Mouse (Mus musculus) ES-Bruce4 (cell line): ENCODE measurements around the gene Urm1. TPM values are rescaled to one million over a fixed set of nuclear protein-coding genes. Genes with fewer than 3 reads are reported as not detected.

Experiments
- H3K27ac ChIP-seq: 2 replicates; pipeline ENCODE4 v1.5.1; 2012; ENCODE audit warnings: low read length, inconsistent platforms; ENCODE audit not compliant: insufficient read depth
- H3K27me3 ChIP-seq: 2 replicates; pipeline ENCODE4 v1.6.1; 2012; ENCODE audit warnings: mild to moderate bottlenecking, low read length, inconsistent platforms; ENCODE audit not compliant: control insufficient read depth, poor library complexity, insufficient read depth, severe bottlenecking
- H3K36me3 ChIP-seq: 2 replicates; pipeline ENCODE4 v1.6.1; 2012; ENCODE audit warnings: inconsistent platforms, mild to moderate bottlenecking, low read length, moderate library complexity; ENCODE audit not compliant: control insufficient read depth, poor library complexity, insufficient read depth, severe bottlenecking
- H3K4me1 ChIP-seq: one replicate; pipeline ENCODE4 v1.8.1; 2011; ENCODE audit warnings: low read length; ENCODE audit not compliant: control insufficient read depth, insufficient read depth
- H3K4me3 ChIP-seq: 2 replicates; pipeline ENCODE4 v1.5.1; 2011; ENCODE audit warnings: low read depth, mild to moderate bottlenecking, low read length
- H3K9ac ChIP-seq: 2 replicates; pipeline ENCODE4 v1.6.1; 2012; ENCODE audit warnings: low read depth, mild to moderate bottlenecking, inconsistent platforms; ENCODE audit not compliant: poor library complexity, severe bottlenecking
- H3K9me3 ChIP-seq: replicated peaks from 2 replicates; pipeline ENCODE4 v1.6.1; 2012; ENCODE audit warnings: mild to moderate bottlenecking, low read length, inconsistent platforms; ENCODE audit not compliant: control insufficient read depth, poor library complexity, insufficient read depth, severe bottlenecking
- CTCF ChIP-seq: IDR thresholded peaks from one replicate; pipeline ENCODE4 v1.8.1; 2011; ENCODE audit warnings: low read depth, low read length
- EP300 ChIP-seq: IDR thresholded peaks from 2 replicates; pipeline ENCODE4 v1.6.1; 2011; ENCODE audit warnings: low read depth, low read length; ENCODE audit not compliant: insufficient read depth
- POLR2A ChIP-seq: IDR thresholded peaks from one replicate; pipeline ENCODE4 v1.8.1; 2011; ENCODE audit warnings: low read length; ENCODE audit not compliant: insufficient read depth
- polyA plus RNA-seq: library from polyadenylated mRNA; stranded (reverse); fragments of >200 nt; gene quantifications from 2 replicates; pipeline ENCODE4 v1.2.4, GENCODE M21; 2011; ENCODE audit warnings: low read depth; ENCODE audit not compliant: missing spikeins, insufficient read depth, insufficient read length

The Urm1 gene
- polyA plus RNA-seq, 1 experiment: 32.8 TPM

DNA sequence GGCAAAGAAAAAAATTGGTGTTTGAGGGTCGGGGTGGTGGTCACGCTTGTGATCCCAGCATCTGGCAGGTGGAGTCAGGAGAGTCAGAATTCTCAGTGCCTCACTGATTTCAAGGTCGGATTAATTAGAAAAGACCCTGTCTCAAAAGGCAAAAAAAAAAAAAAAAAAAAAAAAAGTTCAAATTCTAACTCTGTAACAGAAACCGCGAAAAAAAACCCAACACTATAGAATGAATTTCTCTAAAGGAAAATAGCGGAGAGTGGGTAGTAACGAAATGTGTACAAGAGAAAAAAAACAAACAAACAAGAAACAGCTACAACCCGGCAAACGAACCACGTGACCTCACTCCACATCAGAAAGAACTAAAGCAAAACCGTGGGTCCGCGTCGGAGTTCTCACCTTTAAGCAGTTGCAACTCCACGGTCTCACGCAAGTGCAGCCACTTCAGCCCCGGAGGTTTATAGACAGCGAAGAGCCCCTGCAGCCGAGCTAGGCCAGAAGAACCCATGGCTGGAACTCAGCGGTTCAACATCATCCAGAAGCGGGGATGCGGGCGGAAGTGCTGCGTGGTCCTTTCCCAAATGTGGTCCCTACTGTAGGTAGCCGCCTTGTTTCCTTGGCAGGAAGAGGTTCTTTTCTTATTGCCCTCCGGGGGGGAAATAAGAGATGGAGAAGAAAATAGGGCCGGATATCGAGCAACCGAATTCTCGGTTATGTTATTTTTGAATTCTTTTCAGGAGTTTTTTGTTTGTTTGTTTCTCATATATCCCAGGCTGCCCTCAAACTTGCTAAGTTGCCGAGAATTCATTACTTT, 32.6 kb upstream of the Urm1 start, which contains the start of gene Coq4:
TSS of gene Coq4 (plus strand) at position 390 of the 814 bp plus-strand sequence.
- H3K9ac ChIP-seq: peak within 1 kb of the TSS; percentile 56
- no peaks in the 10 kb centered on the region for H3K9me3 ChIP-seq
- peaks cover 6% of the 10 kb centered on the region for H3K4me1 ChIP-seq
- H3K27ac ChIP-seq: peak within 1 kb of the TSS; percentile 8; the same call in 1 of the 2 replicates
- peaks cover 39% of the 10 kb centered on the region for H3K36me3 ChIP-seq
- no peaks in the 10 kb centered on the region for H3K27me3 ChIP-seq
- H3K4me3 ChIP-seq: peak within 1 kb of the TSS; percentile 94
- TF ChIP-seq CTCF: no peak
- 0 out of 2 replicates have a peak, but pooled peaks have one; percentile 41 for TF ChIP-seq EP300
- peak; percentile 76 for TF ChIP-seq POLR2A

DNA sequence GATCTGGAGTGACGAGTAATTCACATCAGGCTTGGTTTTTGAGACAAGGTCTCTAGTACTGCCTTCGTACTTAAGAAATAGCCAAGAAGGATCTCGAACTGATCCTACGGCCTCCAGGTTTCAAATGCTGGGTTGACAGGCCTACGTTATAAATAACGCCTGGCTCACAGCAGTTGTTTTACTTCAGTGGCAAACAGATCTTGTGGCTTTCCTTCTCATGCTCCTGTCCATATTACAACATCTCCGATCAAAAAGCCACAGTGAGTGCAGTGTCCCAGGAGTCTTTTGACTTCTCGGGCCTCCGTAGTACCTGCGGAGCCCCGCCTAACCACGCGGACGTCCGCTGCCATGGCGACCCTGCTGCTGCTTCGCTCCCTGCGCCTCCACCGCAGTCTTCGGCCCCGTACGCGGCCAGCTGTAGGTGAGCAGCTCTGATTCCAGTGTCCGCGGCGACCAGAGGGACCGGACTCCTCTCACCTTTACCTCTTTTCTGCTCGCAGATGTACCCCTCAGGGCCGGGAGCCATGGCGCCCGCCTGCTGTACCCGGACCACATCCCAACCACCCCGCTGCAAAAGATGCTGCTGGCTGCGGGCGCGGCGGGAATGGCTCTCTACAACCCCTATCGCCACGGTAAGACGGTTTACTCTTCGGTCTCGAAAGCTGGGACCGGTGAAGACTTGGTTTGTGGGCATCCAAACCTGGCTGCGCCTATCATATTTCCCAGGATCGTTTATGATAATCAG, 31.8 kb upstream of the Urm1 start, which contains the start of gene Trub2:
TSS of gene Trub2 (minus strand) at position 566 of the 745 bp plus-strand sequence.
- Histone ChIP-seq H3K27me3 (no peaks in the 10 kb centered on the region), H3K9ac (peak within 1 kb of the TSS; percentile 56), H3K9me3 (no peaks in the 10 kb centered on the region), H3K27ac (no peak within 1 kb of the TSS), H3K36me3 (peaks cover 32% of the 10 kb centered on the region), H3K4me3 (peak within 1 kb of the TSS; percentile 94), H3K4me1 (peaks cover 6% of the 10 kb centered on the region)
- TF ChIP-seq EP300 (no peak), CTCF (no peak), POLR2A (no peak)

DNA sequence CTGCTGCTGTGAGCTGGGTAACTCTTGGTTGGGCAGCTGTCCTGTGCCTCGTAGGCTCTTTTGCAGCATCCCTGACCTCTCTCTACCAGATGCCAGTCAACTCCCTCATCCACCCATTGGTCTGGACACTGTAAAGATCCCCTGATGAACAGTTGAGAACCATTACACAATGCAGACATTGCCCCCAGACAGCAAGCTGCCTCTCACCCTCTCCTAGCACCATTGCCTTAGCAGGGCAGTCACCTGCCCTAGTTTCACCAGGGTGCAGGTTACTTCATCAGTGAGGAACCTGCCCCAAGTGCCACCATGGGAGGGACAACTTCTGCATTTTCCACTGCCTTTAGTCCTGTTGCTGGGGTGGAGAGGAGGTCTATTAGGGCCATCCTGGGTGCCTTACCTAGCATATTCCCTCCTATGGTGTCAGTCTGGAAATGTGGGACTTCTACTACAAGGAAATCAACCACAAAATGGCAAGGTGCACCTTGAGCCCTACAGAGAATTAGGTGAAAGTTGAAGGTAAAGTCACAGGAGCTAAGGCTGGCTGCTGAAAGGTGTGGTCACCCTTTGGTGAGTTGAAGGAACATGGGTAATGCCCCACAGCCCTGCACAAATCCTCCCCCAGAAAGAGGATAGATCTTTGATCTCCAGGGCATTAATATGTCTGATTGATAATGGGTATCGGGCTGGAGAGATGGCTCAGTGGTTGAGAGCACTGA, 26.9 kb upstream of the Urm1 start:
- Histone ChIP-seq H3K36me3 (no peaks in the 10 kb centered on the region; the same call in 1 of the 2 replicates), H3K27me3 (no peaks in the 10 kb centered on the region), H3K27ac (no peak overlapping the region), H3K4me3 (no peak overlapping the region), H3K9me3 (no peaks in the 10 kb centered on the region), H3K9ac (no peak overlapping the region), H3K4me1 (no peaks in the 10 kb centered on the region)
- TF ChIP-seq POLR2A (no peak), EP300 (no peak), CTCF (no peak)

GRCm38 (mm10) chr2:29802075-29802826, 17.6 kb upstream of the Urm1 start, which contains the start of gene Slc27a4:
Slc27a4 (plus strand) TSS chr2:29802634.
- TF ChIP-seq POLR2A: peak; percentile 68
- no peak for TF ChIP-seq EP300
- Histone ChIP-seq H3K9ac (peak within 1 kb of the TSS; percentile 86), H3K27ac (no peak within 1 kb of the TSS), H3K27me3 (no peaks in the 10 kb centered on the region), H3K36me3 (no peaks in the 10 kb centered on the region), H3K9me3 (no peaks in the 10 kb centered on the region), H3K4me1 (no peaks in the 10 kb centered on the region), H3K4me3 (peak within 1 kb of the TSS; percentile 79)

DNA sequence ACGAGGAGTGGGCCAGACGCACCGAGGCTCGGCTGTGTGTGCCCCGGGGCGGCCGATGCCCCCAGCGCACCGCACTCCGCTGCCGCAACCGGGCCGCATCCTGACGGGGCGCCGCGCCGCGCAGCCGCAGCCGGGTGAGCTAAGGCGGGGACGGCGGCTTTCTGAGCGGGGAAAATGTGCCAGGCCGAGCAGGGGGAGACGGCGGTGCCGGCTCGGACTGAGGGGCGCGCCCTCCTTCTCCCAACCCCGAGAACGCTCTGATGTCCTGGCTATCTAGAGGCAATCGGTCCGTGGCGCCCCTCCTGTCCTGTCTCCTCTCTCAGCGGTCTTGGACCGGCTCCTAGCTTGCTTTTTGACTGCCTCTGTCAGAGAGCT, 17.1 kb upstream of the Urm1 start:
- Histone ChIP-seq H3K27me3 (no peaks in the 10 kb centered on the region), H3K27ac (no peak overlapping the region), H3K9ac (peak overlapping the region; percentile 86), H3K4me3 (peak overlapping the region; percentile 79), H3K9me3 (no peaks in the 10 kb centered on the region), H3K4me1 (no peaks in the 10 kb centered on the region), H3K36me3 (no peaks in the 10 kb centered on the region)
- TF ChIP-seq EP300 (no peak), POLR2A (no peak), CTCF (no peak)
